Mouse (Mus musculus) adrenal gland, adult 8-10 months (tissue): ENCODE results near the gene Herc2. TPM values are rescaled to one million over a fixed set of nuclear protein-coding genes. Genes with fewer than 3 reads are reported as not detected.
"Not testable (repeated sequence)": the region's sequence is repeated elsewhere in the genome, so short reads cannot be mapped to it uniquely, and the experiment has no call there.

ENCODE experiments used
- DNase-seq: peaks from one replicate; pipeline ENCODE4 v3.0.0; 2022
- total RNA-seq, 4 experiments: library from RNA; stranded (reverse); gene quantifications; 2 replicates each; pipeline ENCODE4 v1.2.4; 2022

Herc2 gene
- 10 to 100 TPM; 67.5 to 85.6 (median 76.3) TPM for total RNA-seq

GRCm38 (mm10) chr7:56049831-56050321 is at the start of gene Herc2:
TSS of gene Herc2 (plus strand) at chr7:56050196.
- peak; percentile 99 for DNase-seq

GRCm38 (mm10) chr7:56010318-56011017 is 39.5 kb upstream of the Herc2 start:
- DNase-seq: no peak

GRCm38 (mm10) chr7:56011018-56011333 is 39.0 kb upstream of the Herc2 start:
- DNase-seq: no peak

GRCm38 (mm10) chr7:56013261-56014001 is 36.6 kb upstream of the Herc2 start:
- DNase-seq: no peak

GRCm38 (mm10) chr7:56014002-56014702 is 35.8 kb upstream of the Herc2 start:
- not testable (repeated sequence) for DNase-seq

GRCm38 (mm10) chr7:56015172-56015571 is 34.8 kb upstream of the Herc2 start:
- no peak for DNase-seq

- no peak for DNase-seq
These were observed 34.2 kb upstream of the Herc2 start for GRCm38 (mm10) chr7:56015837-56016236.

- no peak for DNase-seq
These were observed 32.2 kb upstream of the Herc2 start for GRCm38 (mm10) chr7:56017761-56018160.

GRCm38 (mm10) chr7:56018446-56018971 is 31.5 kb upstream of the Herc2 start:
- no peak for DNase-seq

GRCm38 (mm10) chr7:56018972-56019929 is 30.7 kb upstream of the Herc2 start:
- DNase-seq: peak; percentile 47

- DNase-seq: no peak
These were observed 30.1 kb upstream of the Herc2 start, which contains the start of gene Nipa1 for GRCm38 (mm10) chr7:56019930-56020253. TSS of gene Nipa1 (minus strand) at chr7:56019954.

GRCm38 (mm10) chr7:56023586-56023985 is 26.4 kb upstream of the Herc2 start:
- no peak for DNase-seq

- peak; percentile 49 for DNase-seq
These were observed 7.6 kb upstream of the Herc2 start for GRCm38 (mm10) chr7:56042353-56042752.

- no peak for DNase-seq
These were observed 6.3 kb upstream of the Herc2 start for GRCm38 (mm10) chr7:56043577-56044266.

- DNase-seq: no peak
These were observed 5.7 kb upstream of the Herc2 start for GRCm38 (mm10) chr7:56044267-56044629.

- no peak for DNase-seq
These were observed 2.8 kb upstream of the Herc2 start for GRCm38 (mm10) chr7:56047178-56047577.

- peak; percentile 23 for DNase-seq
These were observed 503 bp downstream of the Herc2 start for GRCm38 (mm10) chr7:56050487-56050911.

GRCm38 (mm10) chr7:56052996-56053395 is 3.0 kb downstream of the Herc2 start:
- DNase-seq: no peak

GRCm38 (mm10) chr7:56055338-56055737 is 5.3 kb downstream of the Herc2 start:
- no peak for DNase-seq

GRCm38 (mm10) chr7:56064876-56065275 is 14.9 kb downstream of the Herc2 start:
- DNase-seq: peak; percentile 57

GRCm38 (mm10) chr7:56066136-56066535 is 16.1 kb downstream of the Herc2 start:
- DNase-seq: no peak
